Mouse (Mus musculus): Measurements from ENCODE around the gene Fscn2.
"Not testable (repeated sequence)": the region's sequence is repeated elsewhere in the genome, so short reads cannot be mapped to it uniquely, and the experiment has no call there.

Fscn2 gene

GRCm38 (mm10) chr11:120346383-120347034 is 14.8 kb upstream of the Fscn2 start:
- DNase-seq: not testable (repeated sequence)

GRCm38 (mm10) chr11:120347301-120347700 is 14.0 kb upstream of the Fscn2 start:
- peak; percentile 34 for DNase-seq

- DNase-seq: peak; percentile 88
Measured at GRCm38 (mm10) chr11:120347791-120348683, 13.3 kb upstream of the Fscn2 start, which contains the start of gene Actg1. Actg1 (minus strand) TSS chr11:120348542.

- DNase-seq: peak; percentile 79
Measured at GRCm38 (mm10) chr11:120348684-120349370, 12.5 kb upstream of the Fscn2 start.

- no peak for DNase-seq
Measured at GRCm38 (mm10) chr11:120349371-120349985, 11.9 kb upstream of the Fscn2 start.

GRCm38 (mm10) chr11:120349986-120350702 is 11.2 kb upstream of the Fscn2 start:
- peak; percentile 94 for DNase-seq

GRCm38 (mm10) chr11:120350711-120351110 is 10.6 kb upstream of the Fscn2 start:
- DNase-seq: peak; percentile 75

- DNase-seq: peak; percentile 22
Measured at GRCm38 (mm10) chr11:120351250-120352092, 9.9 kb upstream of the Fscn2 start.

- not testable (repeated sequence) for DNase-seq
Measured at GRCm38 (mm10) chr11:120352093-120352350, 9.3 kb upstream of the Fscn2 start.

- DNase-seq: peak; percentile 78
Measured at GRCm38 (mm10) chr11:120352571-120353290, 8.6 kb upstream of the Fscn2 start.

GRCm38 (mm10) chr11:120353500-120354303 is 7.6 kb upstream of the Fscn2 start:
- DNase-seq: peak; percentile 92

GRCm38 (mm10) chr11:120354304-120355276 is 6.7 kb upstream of the Fscn2 start:
- DNase-seq: peak; percentile 3

- no peak for DNase-seq
Measured at GRCm38 (mm10) chr11:120355277-120356039, 5.9 kb upstream of the Fscn2 start.

- DNase-seq: no peak
Measured at GRCm38 (mm10) chr11:120356319-120356840, 5.0 kb upstream of the Fscn2 start.

GRCm38 (mm10) chr11:120356900-120357299 is 4.4 kb upstream of the Fscn2 start:
- DNase-seq: no peak

- peak; percentile 86 for DNase-seq
Measured at GRCm38 (mm10) chr11:120357791-120358401, 3.4 kb upstream of the Fscn2 start.

- DNase-seq: no peak
Measured at GRCm38 (mm10) chr11:120359391-120359790, 1.9 kb upstream of the Fscn2 start.

All from lung, postnatal 10 days (tissue).